Mouse (Mus musculus) spleen, postnatal 10 days (tissue): ENCODE data around the gene Sars.

Experiments
- DNase-seq, 2 experiments: peaks; one replicate each; pipeline ENCODE4 v3.0.0; 2021 to 2022; ENCODE audit warnings: low spot score in 2 of 2

Sars gene

GRCm38 (mm10) chr3:108392299-108392698, 52.7 kb downstream of the Sars start:
- no peak for DNase-seq

GRCm38 (mm10) chr3:108389111-108389545, 55.9 kb downstream of the Sars start:
- DNase-seq, result peak; percentile 96 to 97

- no peak for DNase-seq
These were observed 58.8 kb downstream of the Sars start for GRCm38 (mm10) chr3:108386186-108386585.

- no peak for DNase-seq
These were observed 60.6 kb downstream of the Sars start for GRCm38 (mm10) chr3:108384425-108384824.

DNA sequence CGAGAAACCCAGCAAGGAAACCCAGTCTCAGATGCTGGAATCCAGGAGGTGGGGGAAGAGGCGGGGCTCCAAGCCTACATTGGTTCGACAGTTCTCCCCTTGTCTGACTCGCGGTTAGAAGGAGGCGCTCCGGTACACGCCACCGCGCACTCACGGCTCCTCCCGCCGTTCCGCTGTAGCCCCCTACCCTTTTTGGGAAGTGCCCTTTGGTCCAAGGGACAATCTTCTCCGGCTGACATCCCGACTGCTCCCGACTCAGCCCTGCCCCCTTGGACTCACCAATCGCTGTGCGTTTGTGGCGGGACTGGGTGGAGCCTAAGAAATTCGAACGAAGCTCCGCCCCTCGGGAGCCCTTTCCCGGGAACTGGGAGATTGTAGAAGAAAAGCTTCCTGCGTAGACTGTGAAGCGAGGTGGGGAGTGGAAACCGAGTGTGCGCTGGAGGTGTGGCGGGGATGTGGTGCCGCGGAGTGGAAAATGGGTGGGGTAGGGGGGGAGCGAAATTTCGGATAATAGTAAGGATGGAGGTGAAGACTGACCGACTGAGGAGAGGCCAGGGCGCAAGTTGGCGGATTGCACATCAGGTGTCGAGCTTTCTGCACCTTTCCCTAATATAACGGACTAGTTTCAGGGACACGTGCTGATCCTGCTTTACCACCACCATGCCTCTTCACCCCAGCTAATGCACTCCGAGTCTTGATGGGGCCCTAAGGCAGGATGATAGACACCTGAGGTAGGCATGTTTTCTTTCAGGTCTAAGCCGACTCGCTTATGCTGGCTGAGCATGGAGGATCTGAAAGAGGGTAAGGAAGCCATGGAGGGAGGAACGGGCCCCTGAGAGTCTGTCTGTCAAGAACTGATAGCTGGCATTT, 61.3 kb downstream of the Sars start, which contains the start of gene Psrc1:
TSS of gene Psrc1 (plus strand) at position 355 of the 870 bp plus-strand sequence.
- peak; percentile 87 to 90 for DNase-seq

- no peak for DNase-seq
These were observed 62.8 kb downstream of the Sars start for GRCm38 (mm10) chr3:108381945-108382875.

GRCm38 (mm10) chr3:108380695-108381094, 64.3 kb downstream of the Sars start:
- peak in 1 of 2 experiments; percentile 50 for DNase-seq

DNA sequence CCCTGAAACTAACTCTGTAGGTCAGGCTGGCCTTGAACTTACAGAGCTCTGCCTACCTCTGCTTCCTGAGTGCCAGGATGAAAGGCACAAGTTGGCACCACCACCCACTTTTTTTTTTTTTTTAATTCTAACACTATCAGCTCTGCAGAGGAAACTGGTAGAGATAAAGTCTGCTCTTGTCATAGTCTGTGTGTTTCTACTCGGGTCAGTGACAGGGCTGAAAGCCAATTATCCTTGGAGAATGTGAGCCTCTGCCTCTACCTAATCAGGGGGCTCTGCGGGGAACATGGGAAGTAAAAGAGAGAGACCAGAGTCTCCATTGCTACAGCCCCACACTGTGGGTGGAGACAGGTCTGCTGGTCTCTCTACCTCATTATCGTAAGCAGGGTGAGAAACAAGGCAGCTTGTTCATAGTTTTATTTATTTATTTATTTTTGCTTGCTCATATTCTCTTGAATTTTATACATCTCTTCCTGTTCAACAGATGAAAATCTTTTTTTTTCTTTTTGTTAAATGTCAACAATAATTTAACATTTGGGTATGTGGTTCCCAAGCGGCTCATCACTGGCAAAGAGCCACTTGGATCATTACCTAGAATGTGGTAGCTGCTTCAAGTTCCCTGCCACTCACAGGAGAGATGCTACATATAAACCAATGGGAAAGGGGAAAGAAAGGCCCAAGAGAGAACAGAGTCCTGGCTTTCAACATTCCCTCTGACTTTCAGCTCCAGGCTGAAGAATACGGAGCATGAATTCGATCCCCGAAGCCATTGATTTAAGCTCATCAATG, 65.9 kb downstream of the Sars start:
- DNase-seq, result no peak
